12 mouse cellular contexts compared by ENCODE assay signal in the genomic region with DNA sequence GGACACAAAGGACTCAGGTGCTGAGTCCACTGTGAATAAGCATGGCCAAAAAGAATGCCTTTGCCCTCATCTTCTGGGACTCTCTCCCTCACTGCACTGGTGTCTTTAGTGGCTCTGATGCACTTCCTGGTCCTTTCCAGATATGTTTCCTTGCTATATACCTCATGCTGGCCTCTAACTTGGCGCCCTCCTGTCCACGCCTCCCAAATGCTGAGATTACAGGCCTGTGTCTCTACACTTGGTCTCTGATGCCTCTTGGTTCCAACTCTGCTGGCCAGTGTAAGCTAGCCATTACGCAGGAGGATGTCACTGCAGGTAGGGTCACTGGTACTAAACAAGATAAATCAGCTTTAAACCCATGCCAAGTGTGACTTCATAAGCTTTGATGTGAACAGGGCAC.
"Had no signal": no experiment of that assay in that cellular context is flagged by ENCODE, and none has a peak within 500 bp of the region (broad histone marks: within the 10 kb centered on the region; RNA-seq: fewer than 3 reads in every experiment).

No protein-coding gene starts in this region.

- ATAC-seq: lung, postnatal 0 days; midbrain, embryonic 13.5 days had no signal

- H3K27me3 ChIP-seq: midbrain, embryonic 13.5 days; neural tube, embryonic 15.5 days had no signal

- H3K27ac ChIP-seq: liver, embryonic 14.5 days; midbrain, embryonic 13.5 days; neural tube, embryonic 15.5 days had no signal

- H3K9me3 ChIP-seq: midbrain, embryonic 13.5 days; neural tube, embryonic 15.5 days had no signal

- H3K4me1 ChIP-seq: midbrain, embryonic 13.5 days; neural tube, embryonic 15.5 days had no signal

- H3K4me3 ChIP-seq: midbrain, embryonic 13.5 days; myocyte; neural tube, embryonic 15.5 days had no signal

- H3K9ac ChIP-seq: liver, embryonic 14.5 days; midbrain, embryonic 13.5 days; neural tube, embryonic 15.5 days had no signal

- H3K4me2 ChIP-seq: midbrain, embryonic 13.5 days; neural tube, embryonic 15.5 days had no signal

- DNase-seq: kidney, postnatal 14 days; left cerebral cortex, postnatal 4 days; lung, adult 2 months; lung, postnatal 36 days; right cerebral cortex, adult 18-20 months; right cerebral cortex, postnatal 25 days; thymus, postnatal 36 days had no signal
